Mouse (Mus musculus) ES-E14 (cell line): ENCODE results near the gene Vps52.

ENCODE experiments used
- CHD2 ChIP-seq: IDR thresholded peaks from 2 replicates; pipeline ENCODE4 v1.6.1; 2014; ENCODE audit warnings: mild to moderate bottlenecking, low read depth, low read length, inconsistent platforms
- HCFC1 ChIP-seq: IDR thresholded peaks from 2 replicates; pipeline ENCODE4 v1.6.1; 2012; ENCODE audit warnings: low read length, inconsistent platforms, borderline replicate concordance; ENCODE audit not compliant: insufficient read depth
- MAFK ChIP-seq: IDR thresholded peaks from 2 replicates; pipeline ENCODE4 v1.6.1; 2014; ENCODE audit warnings: mild to moderate bottlenecking, low read depth, low read length, inconsistent platforms; ENCODE audit not compliant: insufficient read depth
- ZC3H11A ChIP-seq: IDR thresholded peaks from 2 replicates; pipeline ENCODE4 v1.6.1; 2012; ENCODE audit warnings: low read depth, mild to moderate bottlenecking, inconsistent platforms, low read length, borderline replicate concordance

GRCm38 (mm10) chr17:33958451-33958850 is 2.8 kb downstream of the Vps52 start:
- no peak for TF ChIP-seq ZC3H11A
- no peak for TF ChIP-seq HCFC1
- TF ChIP-seq MAFK, result no peak
- no peak for TF ChIP-seq CHD2
